Mouse (Mus musculus): Measurements from ENCODE around the gene Moxd1.

DNA sequence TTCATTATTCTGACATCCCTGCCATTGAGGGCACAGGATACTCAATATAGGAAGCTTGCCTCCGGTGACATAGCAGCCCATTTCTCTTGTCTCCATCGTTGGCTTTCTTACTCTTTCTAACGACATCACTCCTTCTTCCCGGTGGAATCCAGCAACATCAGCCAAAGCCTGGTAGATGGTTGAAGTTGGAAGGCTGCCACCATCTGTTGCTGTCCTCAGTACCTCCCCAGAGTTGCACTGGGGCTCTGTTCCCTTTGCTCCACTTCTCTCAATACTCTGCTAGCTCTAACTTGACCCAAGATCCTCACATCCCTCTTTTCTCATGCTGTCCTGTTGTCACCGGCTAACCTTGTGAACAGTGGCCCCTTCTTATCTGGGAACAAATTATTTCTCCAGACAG lies 2.4 kb upstream of the Moxd1 start:
- no peak for TF ChIP-seq POLR2A (IDR thresholded peaks at IDR 0.05; ENCODE audit: control insufficient read depth, extremely low read depth, insufficient read depth, low read length, poor library complexity)
- no peak for TF ChIP-seq CTCF (IDR thresholded peaks at IDR 0.05; ENCODE audit: borderline replicate concordance, control insufficient read depth, extremely low read depth, insufficient read depth, low read length, poor library complexity)
